ENCODE assay signal across 9 mouse cellular contexts in genomic region chr19:48207731-48208370, GRCm38 (mm10). TPM values are rescaled to one million over a fixed set of nuclear protein-coding genes. Genes with fewer than 3 reads are reported as not detected.
DNase-seq lines count a peak whose midpoint lies in the region; ATAC-seq lines count a peak whose summit lies in the region.
"Had no signal": no experiment of that assay in that cellular context is flagged by ENCODE, and none has a peak within 500 bp of the region (broad histone marks: within the 10 kb centered on the region; RNA-seq: fewer than 3 reads in every experiment).

No protein-coding gene starts in this region.

- peak overlapping the region; percentile 49 for H3K4me3 ChIP-seq in kidney, embryonic 15.5 days (replicated peaks)
- no peak overlapping the region for H3K4me3 ChIP-seq in embryonic facial prominence, embryonic 12.5 days
- peak overlapping the region; percentile 65 for H3K4me3 ChIP-seq in neural tube, embryonic 14.5 days (ENCODE audit: low read depth, low read length)
- H3K4me3 ChIP-seq: liver, embryonic 13.5 days had no signal

- no peak for ATAC-seq in kidney, embryonic 15.5 days (replicated peaks; ENCODE audit: low FRiP score)
- ATAC-seq in embryonic facial prominence, embryonic 12.5 days (ENCODE audit: insufficient number of reproducible peaks, insufficient read depth, low FRiP score, low TSS enrichment), result no peak
- ATAC-seq in neural tube, embryonic 14.5 days (ENCODE audit: low read depth), result no peak
- no peak for ATAC-seq in erythroid progenitor cell, adult 5-6 weeks (replicated peaks; ENCODE audit: low FRiP score, poor library complexity, severe bottlenecking)

- no peak overlapping the region for H3K27ac ChIP-seq in kidney, embryonic 15.5 days
- no peak overlapping the region for H3K27ac ChIP-seq in embryonic facial prominence, embryonic 12.5 days
- H3K27ac ChIP-seq in neural tube, embryonic 14.5 days (ENCODE audit: low read depth, low read length), result no peak overlapping the region; the same call in 1 of the 2 replicates
- H3K27ac ChIP-seq: liver, embryonic 13.5 days had no signal

- H3K4me1 ChIP-seq in kidney, embryonic 15.5 days, result peaks cover 43% of the 10 kb centered on the region
- peaks cover 17% of the 10 kb centered on the region; the same call in 1 of the 2 replicates for H3K4me1 ChIP-seq in embryonic facial prominence, embryonic 12.5 days
- H3K4me1 ChIP-seq in neural tube, embryonic 14.5 days (ENCODE audit: control insufficient read depth, insufficient read depth, low read length), result peaks cover 6% of the 10 kb centered on the region; the same call in 1 of the 2 replicates
- H3K4me1 ChIP-seq: liver, embryonic 13.5 days had no signal

- DNase-seq in kidney, adult 11 months, result no peak
- DNase-seq in layer of hippocampus, adult 9-11 months, result peak; percentile 41
- DNase-seq in urinary bladder, adult 2 months (ENCODE audit: low spot score), result no peak
- DNase-seq in urinary bladder, postnatal 25 days (ENCODE audit: low spot score), result no peak
- DNase-seq: liver, embryonic 13.5 days had no signal

- peaks cover 3% of the 10 kb centered on the region; the same call in 1 of the 2 replicates for H3K9me3 ChIP-seq in kidney, embryonic 15.5 days (replicated peaks)
- H3K9me3 ChIP-seq in embryonic facial prominence, embryonic 12.5 days, result no peaks in the 10 kb centered on the region
- H3K9me3 ChIP-seq in neural tube, embryonic 14.5 days (ENCODE audit: control insufficient read depth, low read length), result 0 out of 2 replicates have a peak, but pooled peaks cover 3% of the 10 kb centered on the region
- H3K9me3 ChIP-seq: liver, embryonic 13.5 days had no signal

- 8% methylated on average over 10 of the region's 10 CpGs for WGBS in kidney, embryonic 15.5 days
- WGBS in embryonic facial prominence, embryonic 12.5 days, result 5% methylated on average over 10 of the region's 10 CpGs
- WGBS in neural tube, embryonic 14.5 days, result 5% methylated on average over 10 of the region's 10 CpGs

- H3K36me3 ChIP-seq in kidney, embryonic 15.5 days, result no peaks in the 10 kb centered on the region
- no peaks in the 10 kb centered on the region for H3K36me3 ChIP-seq in embryonic facial prominence, embryonic 12.5 days
- H3K36me3 ChIP-seq in neural tube, embryonic 14.5 days (ENCODE audit: control insufficient read depth, insufficient read depth, low read length), result no peaks in the 10 kb centered on the region
- H3K36me3 ChIP-seq: liver, embryonic 13.5 days had no signal

- no peak overlapping the region for H3K9ac ChIP-seq in kidney, embryonic 15.5 days
- H3K9ac ChIP-seq in embryonic facial prominence, embryonic 12.5 days, result no peak overlapping the region
- H3K9ac ChIP-seq in neural tube, embryonic 14.5 days (replicated peaks; ENCODE audit: low read depth, low read length), result peak overlapping the region; percentile 80; the same call in 1 of the 2 replicates
- H3K9ac ChIP-seq: liver, embryonic 13.5 days had no signal

- peaks cover 50% of the 10 kb centered on the region for H3K27me3 ChIP-seq in kidney, embryonic 15.5 days
- H3K27me3 ChIP-seq in embryonic facial prominence, embryonic 12.5 days, result peaks cover 50% of the 10 kb centered on the region
- H3K27me3 ChIP-seq in neural tube, embryonic 14.5 days (ENCODE audit: control insufficient read depth, insufficient read depth, low read length), result peaks cover 2% of the 10 kb centered on the region; the same call in 1 of the 2 replicates

- peak overlapping the region; percentile 89 for H3K4me2 ChIP-seq in kidney, embryonic 15.5 days
- peak overlapping the region; percentile 98 for H3K4me2 ChIP-seq in embryonic facial prominence, embryonic 12.5 days (replicated peaks)
- H3K4me2 ChIP-seq in neural tube, embryonic 14.5 days (ENCODE audit: low read depth, low read length), result peak overlapping the region; percentile 95
- H3K4me2 ChIP-seq: liver, embryonic 13.5 days had no signal

RNA-seq across cellular contexts. Expression of gene Sorcs3, which starts 2.0 kb away (rescaled TPM):
- 1.0 and 1.1 TPM in 2 replicates for polyA plus RNA-seq in kidney, embryonic 15.5 days (2015; fragmentation: Nextera tagmentation; extraction: Ambion mirVana)
- 1.9 and 2.3 TPM in 2 replicates for polyA plus RNA-seq in embryonic facial prominence, embryonic 12.5 days (2016; fragmentation: Nextera tagmentation; extraction: Ambion mirVana)
- 18.2 and 18.3 TPM in 2 replicates for polyA plus RNA-seq in neural tube, embryonic 14.5 days (2014; fragmentation: Nextera tagmentation; extraction: Ambion mirVana)
- polyA plus RNA-seq in urinary bladder, adult 2 months (2012; rRNA removed), result not detected in 2 replicates
- total RNA-seq in erythroid progenitor cell, adult 5-6 weeks (2015; ENCODE audit: low replicate concordance), result not detected in 2 replicates
- 0.30 TPM in 1 of 2 replicates, not detected in the other for total RNA-seq in erythroid progenitor cell, adult 5-6 weeks (2017; ENCODE audit: low replicate concordance)
